Mouse (Mus musculus): ENCODE measurements around the gene B230217C12Rik. TPM values are rescaled to one million over a fixed set of nuclear protein-coding genes. Genes with fewer than 3 reads are reported as not detected.
A peak's percentile ranks its signal among the peaks of the same experiment; 100 is the strongest.
"Not testable (repeated sequence)": the region's sequence is repeated elsewhere in the genome, so short reads cannot be mapped to it uniquely, and the experiment has no call there.

The B230217C12Rik gene
- polyA plus RNA-seq, 1 experiment from 2014 or later = 1.3 TPM

DNA sequence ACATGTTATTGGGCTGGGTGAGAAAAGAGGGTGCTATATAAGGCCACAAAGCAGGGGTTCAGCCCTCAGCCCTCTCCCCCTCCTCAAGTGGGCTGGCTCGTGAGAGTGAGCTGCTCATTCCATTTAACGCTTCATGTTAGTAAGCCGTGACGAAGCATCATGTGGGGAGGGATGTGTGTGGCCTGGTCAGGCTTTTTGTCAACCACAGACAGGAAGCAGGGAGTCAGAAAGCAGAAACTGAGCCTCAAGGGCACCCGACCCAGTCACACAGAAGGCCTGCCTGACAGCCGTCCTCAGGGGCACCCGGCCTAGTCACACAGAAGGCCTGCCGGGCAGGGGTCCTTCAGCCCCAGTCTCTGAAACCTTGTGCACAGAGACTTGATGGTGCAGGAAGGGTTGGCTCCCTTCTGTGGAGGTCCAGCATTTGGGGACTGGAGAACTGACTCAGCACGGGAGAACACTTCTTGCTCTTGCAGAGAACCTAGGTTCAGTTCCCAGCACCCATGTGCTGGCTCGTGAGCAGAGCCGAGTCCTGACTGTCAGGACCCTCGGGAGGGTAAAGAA, 10.6 kb upstream of the B230217C12Rik start:
- Histone ChIP-seq H3K4me1 (peaks cover 36% of the 10 kb centered on the region), H3K27ac (peak overlapping the region; percentile 46), H3K36me3 (peaks cover 59% of the 10 kb centered on the region), H3K9me3 (replicated peaks) (no peaks in the 10 kb centered on the region), H3K9ac (no peak overlapping the region), H3K4me2 (no peak overlapping the region), H3K27me3 (replicated peaks) (no peaks in the 10 kb centered on the region), H3K4me3 (no peak overlapping the region)
- WGBS (ENCODE audit: insufficient replicate concordance) = 38% methylated on average over 12 of the region's 12 CpGs
- no peak for ATAC-seq

DNA sequence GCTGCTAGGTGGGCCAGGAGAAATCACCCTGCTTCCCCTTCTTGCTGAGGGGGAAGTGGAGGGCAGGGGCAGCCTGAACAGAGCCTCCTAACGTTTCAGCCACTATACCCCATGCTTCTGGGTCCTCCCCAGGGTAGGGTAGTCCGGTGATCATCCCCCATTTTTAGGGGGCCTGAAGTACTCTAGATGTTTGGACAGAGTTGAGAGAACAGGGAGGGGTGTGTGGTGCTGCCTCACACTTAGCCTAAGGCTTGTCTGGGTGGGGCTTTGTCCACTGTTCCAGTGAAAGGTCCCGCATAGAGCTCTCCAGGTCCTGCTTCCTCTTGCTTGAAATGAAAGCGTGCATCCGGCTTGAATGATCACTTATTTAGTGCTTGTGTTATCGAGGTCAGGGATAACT, 10.1 kb upstream of the B230217C12Rik start:
- ATAC-seq = no peak
- Histone ChIP-seq H3K9ac (no peak overlapping the region), H3K4me2 (no peak overlapping the region), H3K36me3 (peaks cover 59% of the 10 kb centered on the region), H3K27ac (peak overlapping the region; percentile 46), H3K4me1 (peaks cover 36% of the 10 kb centered on the region), H3K9me3 (replicated peaks) (no peaks in the 10 kb centered on the region), H3K27me3 (replicated peaks) (no peaks in the 10 kb centered on the region), H3K4me3 (no peak overlapping the region)
- whole genome bisulfite sequencing (ENCODE audit: insufficient replicate concordance) = 51% methylated on average over 6 of the region's 6 CpGs

DNA sequence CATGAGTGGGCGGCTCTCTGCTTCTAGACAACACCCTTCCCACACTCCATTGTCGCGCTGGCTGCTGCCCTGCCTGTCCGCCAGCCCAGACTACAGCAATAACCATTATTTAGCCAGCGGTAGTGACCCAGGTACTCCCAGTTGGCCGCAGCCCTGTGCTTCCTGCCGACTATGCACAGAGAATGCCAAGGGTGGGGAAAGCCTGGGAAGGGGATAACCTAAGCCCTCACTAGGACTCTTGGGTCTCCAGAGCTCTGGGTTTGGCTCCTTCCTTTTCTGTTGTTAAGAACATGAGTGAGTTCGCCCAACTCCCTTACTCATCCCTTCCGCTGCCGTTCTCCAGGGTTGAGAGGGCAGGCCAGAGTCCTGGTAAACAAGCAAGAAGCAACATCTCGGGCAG, 8.6 kb upstream of the B230217C12Rik start:
- 77% methylated on average over 11 of the region's 11 CpGs for WGBS (ENCODE audit: insufficient replicate concordance)
- Histone ChIP-seq H3K4me1 (peaks cover 34% of the 10 kb centered on the region; the same call in 1 of the 2 replicates), H3K36me3 (peaks cover 61% of the 10 kb centered on the region), H3K27ac (no peak overlapping the region), H3K9me3 (replicated peaks) (no peaks in the 10 kb centered on the region), H3K9ac (no peak overlapping the region), H3K4me2 (no peak overlapping the region), H3K4me3 (no peak overlapping the region), H3K27me3 (replicated peaks) (no peaks in the 10 kb centered on the region)
- ATAC-seq = no peak

DNA sequence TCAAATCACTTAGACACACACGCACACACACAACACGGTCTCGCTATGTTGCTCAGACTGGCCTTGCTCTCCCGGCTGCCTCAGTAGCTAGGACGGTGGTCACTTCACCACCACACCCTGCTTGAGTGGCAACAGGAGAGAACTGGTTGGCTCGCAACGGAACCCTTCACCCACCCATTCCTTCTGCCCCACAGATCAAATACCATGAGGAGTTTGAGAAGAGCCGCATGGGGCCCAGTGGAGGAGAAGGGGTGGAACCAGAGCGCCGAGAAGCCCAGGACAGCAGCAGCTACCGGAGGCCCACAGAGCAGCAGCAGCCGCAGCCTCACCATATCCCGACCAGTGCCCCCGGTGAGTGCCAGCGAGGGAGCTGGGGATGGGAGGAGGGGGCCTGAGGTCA, 7.2 kb upstream of the B230217C12Rik start:
- no peak overlapping the region for H3K9ac ChIP-seq
- H3K27me3 ChIP-seq (replicated peaks) = no peaks in the 10 kb centered on the region
- H3K36me3 ChIP-seq = peaks cover 58% of the 10 kb centered on the region
- H3K4me2 ChIP-seq = no peak overlapping the region
- peaks cover 46% of the 10 kb centered on the region for H3K4me1 ChIP-seq
- H3K9me3 ChIP-seq (replicated peaks) = no peaks in the 10 kb centered on the region
- ATAC-seq = no peak
- H3K27ac ChIP-seq = no peak overlapping the region
- no peak overlapping the region for H3K4me3 ChIP-seq
- WGBS (ENCODE audit: insufficient replicate concordance) = 88% methylated on average over 15 of the region's 15 CpGs

DNA sequence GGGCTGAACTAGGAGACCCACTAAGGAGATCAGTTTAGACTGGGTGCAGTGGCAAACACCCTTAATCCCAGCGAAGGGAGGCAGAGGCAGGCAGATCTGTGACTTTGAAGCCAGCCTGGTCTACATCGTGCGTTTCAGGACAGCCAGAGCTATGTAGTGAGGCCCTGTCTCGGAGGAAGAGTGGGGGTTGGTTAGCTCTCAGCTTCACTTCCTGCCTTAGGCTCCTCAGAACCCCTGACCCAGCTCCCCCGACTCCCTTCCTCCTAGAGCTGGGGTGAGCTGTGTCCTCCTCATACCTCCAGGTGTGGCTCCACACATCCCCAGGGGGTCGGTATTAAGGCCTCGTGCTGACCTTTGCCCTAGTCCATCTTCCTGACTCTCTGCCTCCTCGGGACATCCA, 4.0 kb upstream of the B230217C12Rik start:
- 44% methylated on average over 8 of the region's 8 CpGs for WGBS (ENCODE audit: insufficient replicate concordance)
- Histone ChIP-seq H3K27me3 (replicated peaks) (no peaks in the 10 kb centered on the region), H3K9ac (no peak overlapping the region), H3K36me3 (peaks cover 56% of the 10 kb centered on the region), H3K27ac (no peak overlapping the region), H3K4me3 (no peak overlapping the region), H3K4me1 (peaks cover 59% of the 10 kb centered on the region), H3K9me3 (replicated peaks) (no peaks in the 10 kb centered on the region), H3K4me2 (no peak overlapping the region)
- no peak for ATAC-seq

DNA sequence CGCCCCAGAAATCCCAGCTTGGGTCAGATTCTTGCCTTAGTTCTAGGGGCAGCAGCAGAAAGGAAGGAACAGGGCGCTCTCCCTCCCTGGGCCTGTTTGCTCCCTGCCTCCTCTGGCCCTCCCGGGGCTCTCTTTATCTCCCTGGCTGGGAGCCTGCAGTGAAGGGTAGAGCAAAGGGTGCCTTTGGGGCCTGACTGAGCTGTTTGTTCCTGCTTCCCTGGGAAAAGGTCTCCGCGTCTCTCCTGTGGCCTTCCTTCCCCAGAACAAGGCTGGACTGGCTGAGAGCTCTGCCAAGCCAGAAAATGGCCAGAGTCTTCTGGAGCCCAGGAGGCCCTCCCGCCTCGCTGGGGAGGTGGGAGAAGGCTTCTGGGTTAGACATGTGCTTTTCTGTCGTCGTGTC, 3.5 kb upstream of the B230217C12Rik start:
- not testable (repeated sequence) for H3K4me3 ChIP-seq; H3K4me2 ChIP-seq; ATAC-seq; H3K9ac ChIP-seq; H3K9me3 ChIP-seq (replicated peaks); H3K27me3 ChIP-seq (replicated peaks)
- WGBS (ENCODE audit: insufficient replicate concordance) = 54% methylated on average over 9 of the region's 9 CpGs
- H3K4me1 ChIP-seq = peaks cover 64% of the 10 kb centered on the region
- H3K36me3 ChIP-seq = peaks cover 53% of the 10 kb centered on the region
- H3K27ac ChIP-seq = peak overlapping the region; percentile 36; the same call in 1 of the 2 replicates

DNA sequence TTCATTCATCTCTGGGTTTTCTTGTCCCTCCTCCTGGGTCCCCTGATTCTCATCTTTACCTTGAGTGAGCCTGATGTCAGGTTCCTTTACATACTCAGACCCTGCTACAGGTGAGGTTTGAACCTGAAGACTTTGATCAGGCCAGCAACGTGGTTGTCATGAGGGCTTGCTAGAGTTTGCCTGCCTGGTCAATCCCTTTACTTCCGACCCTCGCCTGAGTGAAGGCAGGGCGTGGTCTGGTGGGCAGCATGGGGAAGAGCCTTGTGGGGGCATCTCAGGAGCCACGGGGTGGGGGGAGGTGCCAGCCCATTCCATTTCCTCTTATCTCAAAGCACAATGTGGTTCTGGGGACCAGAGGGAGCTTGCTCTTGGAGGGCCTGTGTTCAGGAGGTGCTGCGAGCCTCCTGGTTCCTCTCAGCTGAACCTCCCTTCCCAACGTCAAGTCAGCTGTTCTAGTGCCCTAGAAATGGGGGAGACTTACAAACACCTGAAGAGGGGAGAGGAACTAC, 2.9 kb upstream of the B230217C12Rik start:
- H3K9ac ChIP-seq = no peak overlapping the region
- WGBS (ENCODE audit: insufficient replicate concordance) = 18% methylated on average over 7 of the region's 7 CpGs
- H3K4me1 ChIP-seq = peaks cover 69% of the 10 kb centered on the region
- no peak overlapping the region for H3K4me3 ChIP-seq
- H3K27me3 ChIP-seq (replicated peaks) = no peaks in the 10 kb centered on the region
- peak; percentile 62; the same call in 1 of the 2 replicates for ATAC-seq
- no peak overlapping the region for H3K4me2 ChIP-seq
- H3K9me3 ChIP-seq (replicated peaks) = no peaks in the 10 kb centered on the region
- H3K36me3 ChIP-seq = peaks cover 47% of the 10 kb centered on the region
- peak overlapping the region; percentile 36; the same call in 1 of the 2 replicates for H3K27ac ChIP-seq

DNA sequence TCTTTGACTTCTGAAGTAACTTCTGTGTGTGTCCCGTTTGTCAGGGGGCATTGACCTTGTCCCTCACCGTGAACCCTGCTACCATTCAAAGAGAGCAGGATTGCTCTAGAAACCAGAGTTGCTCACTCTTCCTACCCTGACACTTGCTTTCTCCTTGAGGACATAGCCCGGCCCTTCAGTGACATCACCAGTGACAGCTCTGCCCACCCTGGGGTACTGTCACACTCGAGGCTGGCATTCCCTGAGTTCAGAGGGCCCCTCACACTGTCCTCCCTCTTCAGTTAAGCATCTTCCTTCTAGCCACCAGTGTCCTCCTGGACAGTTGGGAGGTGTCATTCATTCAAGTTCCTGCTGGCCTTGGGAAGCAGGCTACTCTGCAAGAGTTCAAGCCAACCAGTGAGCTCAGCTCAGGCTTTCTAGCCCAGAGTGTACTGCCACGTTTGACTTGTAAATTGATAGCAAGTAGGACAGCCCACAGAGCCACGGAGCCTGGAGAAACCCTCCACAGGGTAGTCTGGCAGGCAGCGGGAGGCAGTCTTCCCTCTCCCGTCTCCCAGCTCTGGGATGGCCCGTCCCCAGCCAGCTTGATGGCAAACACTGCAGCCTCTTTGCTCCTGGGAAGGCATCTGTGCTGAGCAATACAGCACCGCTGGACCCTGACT, 1.7 kb upstream of the B230217C12Rik start:
- WGBS (ENCODE audit: insufficient replicate concordance) = 51% methylated on average over 10 of the region's 10 CpGs
- Histone ChIP-seq H3K9ac (no peak overlapping the region), H3K4me3 (no peak overlapping the region), H3K9me3 (replicated peaks) (no peaks in the 10 kb centered on the region), H3K27ac (peak overlapping the region; percentile 51), H3K27me3 (replicated peaks) (no peaks in the 10 kb centered on the region), H3K36me3 (peaks cover 39% of the 10 kb centered on the region), H3K4me2 (no peak overlapping the region), H3K4me1 (peaks cover 69% of the 10 kb centered on the region)
- ATAC-seq = no peak

DNA sequence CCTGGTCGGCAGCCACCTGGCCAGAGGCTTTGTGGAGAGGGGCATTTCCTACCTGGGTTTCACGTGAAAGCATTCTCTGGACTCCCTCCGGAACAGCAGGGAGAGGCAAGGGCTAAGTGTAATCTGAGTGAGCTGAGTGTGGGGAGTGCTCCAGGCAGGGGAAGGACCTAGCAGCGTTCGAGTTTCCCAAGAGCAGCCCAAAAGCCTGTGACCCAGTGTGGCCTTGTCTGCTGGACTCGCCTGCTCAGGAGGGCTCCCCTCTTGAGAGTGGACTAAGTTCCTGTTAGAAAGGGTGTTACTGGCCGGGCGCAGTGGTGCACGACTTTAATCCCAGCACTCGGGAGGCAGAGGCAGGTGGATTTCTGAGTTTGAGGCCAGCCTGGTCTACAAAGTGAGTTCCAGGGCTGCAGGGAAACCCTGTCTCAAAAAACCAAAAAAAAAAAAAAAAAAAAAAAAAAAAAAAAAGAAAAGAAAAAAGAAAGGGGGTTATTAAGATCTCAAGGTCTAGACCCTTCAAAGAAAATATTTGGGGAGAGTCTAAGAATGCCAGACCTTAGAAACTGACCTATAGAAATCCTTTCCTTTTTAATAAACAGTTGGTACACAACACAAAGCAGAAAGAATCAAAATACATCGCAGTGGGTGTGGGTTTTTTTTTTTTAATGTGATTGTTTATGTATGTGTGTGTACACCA, 992 bp upstream of the B230217C12Rik start:
- H3K4me2 ChIP-seq = no peak overlapping the region
- no peaks in the 10 kb centered on the region for H3K27me3 ChIP-seq (replicated peaks)
- H3K4me3 ChIP-seq = no peak overlapping the region
- WGBS (ENCODE audit: insufficient replicate concordance) = 60% methylated on average over 11 of the region's 11 CpGs
- peaks cover 69% of the 10 kb centered on the region for H3K4me1 ChIP-seq
- no peak overlapping the region for H3K9ac ChIP-seq
- no peaks in the 10 kb centered on the region for H3K9me3 ChIP-seq (replicated peaks)
- H3K27ac ChIP-seq = peak overlapping the region; percentile 51
- peaks cover 32% of the 10 kb centered on the region for H3K36me3 ChIP-seq
- ATAC-seq = no peak

DNA sequence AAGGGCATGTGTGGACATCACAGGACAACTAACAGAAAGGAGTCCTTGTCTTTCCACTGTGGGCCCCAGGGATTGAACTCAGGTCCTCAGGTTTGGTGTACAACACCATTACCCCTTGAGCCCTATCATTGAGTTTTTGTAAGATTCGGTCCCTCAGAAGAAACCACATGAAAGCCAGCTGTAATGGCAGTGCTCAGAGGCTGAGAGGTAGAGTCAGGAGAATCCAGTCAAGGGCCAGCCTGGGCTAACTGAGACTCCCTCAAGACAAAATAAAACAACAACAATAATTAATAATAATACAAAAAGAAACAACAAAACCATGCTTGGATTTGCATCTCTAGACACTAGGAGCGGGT, 467 bp upstream of the B230217C12Rik start:
- Histone ChIP-seq H3K27me3 (replicated peaks) (no peaks in the 10 kb centered on the region), H3K36me3 (peaks cover 27% of the 10 kb centered on the region), H3K4me3 (no peak overlapping the region), H3K9ac (no peak overlapping the region), H3K9me3 (replicated peaks) (no peaks in the 10 kb centered on the region), H3K4me2 (peak overlapping the region; percentile 74), H3K4me1 (peaks cover 63% of the 10 kb centered on the region), H3K27ac (no peak overlapping the region)
- WGBS (ENCODE audit: insufficient replicate concordance) = 75% methylated on average over 2 of the region's 2 CpGs
- no peak for ATAC-seq

DNA sequence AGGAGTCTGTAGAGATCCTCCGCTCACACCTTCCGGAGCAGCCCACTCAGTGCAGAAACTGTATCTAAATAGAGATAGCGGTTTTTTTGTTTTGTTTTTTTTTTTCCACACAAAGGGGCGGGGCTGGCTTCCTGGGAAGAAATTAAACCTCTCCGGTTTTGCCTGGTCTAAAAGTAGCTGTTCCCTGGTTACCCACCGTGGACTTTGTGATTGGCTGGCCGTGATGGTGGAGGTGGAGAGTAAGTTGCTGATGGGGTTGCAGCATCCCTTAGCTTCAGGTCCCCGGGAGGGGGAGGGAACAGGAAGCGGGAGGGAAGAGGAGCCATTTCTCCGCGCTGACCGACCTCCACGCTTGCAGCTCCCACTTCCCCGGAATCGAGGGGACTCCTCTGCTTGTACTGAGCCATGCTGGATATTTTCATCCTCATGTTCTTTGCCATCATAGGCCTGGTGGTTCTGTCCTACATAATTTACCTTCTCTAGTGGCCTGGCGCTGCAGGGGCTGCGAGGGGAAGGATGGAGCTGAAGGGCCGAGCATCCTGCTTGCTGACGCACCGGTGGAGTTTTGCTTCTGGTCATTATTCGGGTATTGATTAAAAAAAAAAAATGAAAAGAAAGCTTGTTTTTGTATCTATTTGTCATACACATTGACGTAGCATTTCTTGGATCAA, 546 bp downstream of the B230217C12Rik start:
- peaks cover 18% of the 10 kb centered on the region for H3K36me3 ChIP-seq
- ATAC-seq = peak; percentile 51
- H3K4me1 ChIP-seq = peaks cover 55% of the 10 kb centered on the region
- no peak overlapping the region for H3K27ac ChIP-seq
- WGBS (ENCODE audit: insufficient replicate concordance) = 8% methylated on average over 22 of the region's 22 CpGs
- H3K27me3 ChIP-seq (replicated peaks) = no peaks in the 10 kb centered on the region
- H3K4me3 ChIP-seq = peak overlapping the region; percentile 54
- no peaks in the 10 kb centered on the region for H3K9me3 ChIP-seq (replicated peaks)
- peak overlapping the region; percentile 74 for H3K4me2 ChIP-seq
- H3K9ac ChIP-seq = peak overlapping the region; percentile 52

DNA sequence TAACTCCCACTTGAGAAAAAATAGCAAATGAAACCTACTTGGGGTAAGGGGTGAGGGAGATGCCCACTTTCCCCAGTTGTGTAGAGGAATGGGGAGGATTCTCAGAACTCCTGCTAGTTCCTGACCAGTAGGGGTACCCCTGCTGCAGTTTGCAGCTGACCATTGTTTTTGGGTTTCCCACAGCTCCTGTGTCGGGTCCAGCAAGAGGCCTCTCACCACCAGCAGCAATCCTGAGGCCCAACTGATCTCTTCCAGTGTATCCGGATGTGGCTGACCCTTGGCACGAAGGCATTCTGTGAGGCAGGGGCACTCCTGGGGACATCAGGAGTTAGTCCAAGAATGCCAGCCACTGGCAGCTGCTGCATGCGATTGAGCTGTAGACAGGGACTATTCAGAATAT, 1.4 kb downstream of the B230217C12Rik start:
- peak overlapping the region; percentile 74 for H3K4me2 ChIP-seq
- peaks cover 47% of the 10 kb centered on the region for H3K4me1 ChIP-seq
- no peak overlapping the region for H3K9ac ChIP-seq
- no peaks in the 10 kb centered on the region for H3K9me3 ChIP-seq (replicated peaks)
- H3K36me3 ChIP-seq = peaks cover 9% of the 10 kb centered on the region
- ATAC-seq = no peak
- no peaks in the 10 kb centered on the region for H3K27me3 ChIP-seq (replicated peaks)
- 69% methylated on average over 4 of the region's 4 CpGs for WGBS (ENCODE audit: insufficient replicate concordance)
- no peak overlapping the region for H3K4me3 ChIP-seq
- H3K27ac ChIP-seq = no peak overlapping the region

Data from liver, embryonic 12.5 days (tissue).